Mouse (Mus musculus) forebrain, embryonic 15.5 days (tissue): ENCODE results near the gene Sh2d7. TPM values are rescaled to one million over a fixed set of nuclear protein-coding genes. Genes with fewer than 3 reads are reported as not detected.
A peak's percentile ranks its signal among the peaks of the same experiment; 100 is the strongest.
"Not testable (repeated sequence)": the region's sequence is repeated elsewhere in the genome, so short reads cannot be mapped to it uniquely, and the experiment has no call there.

ENCODE experiments used
- ATAC-seq: fragments of 200-750 bp; cut with Nextera tagmentation; replicated peaks from 2 replicates; pipeline ENCODE4 v1.8.0; 2017; ENCODE audit warnings: mild to moderate bottlenecking, moderate TSS enrichment, moderate library complexity
- H3K27ac ChIP-seq: fragments of 300-500 bp; sonication (generic); replicated peaks from 2 replicates; pipeline ENCODE4 v1.5.1; 2015; ENCODE audit warnings: mild to moderate bottlenecking, inconsistent platforms
- H3K27me3 ChIP-seq: fragments of 300-500 bp; sonication (generic); 2 replicates; pipeline ENCODE4 v1.6.1; 2015; ENCODE audit warnings: inconsistent platforms
- H3K36me3 ChIP-seq: fragments of 300-500 bp; sonication (generic); 2 replicates; pipeline ENCODE4 v1.6.1; 2015; ENCODE audit warnings: mild to moderate bottlenecking, inconsistent platforms
- H3K4me1 ChIP-seq: fragments of 300-500 bp; sonication (generic); 2 replicates; pipeline ENCODE4 v1.6.1; 2015; ENCODE audit warnings: inconsistent platforms
- H3K4me2 ChIP-seq: fragments of 300-500 bp; sonication (generic); replicated peaks from 2 replicates; pipeline ENCODE4 v1.6.1; 2015; ENCODE audit warnings: mild to moderate bottlenecking, inconsistent platforms
- H3K4me3 ChIP-seq: fragments of 300-500 bp; sonication (generic); 2 replicates; pipeline ENCODE4 v1.5.1; 2015; ENCODE audit warnings: mild to moderate bottlenecking, inconsistent platforms
- H3K9ac ChIP-seq: fragments of 300-500 bp; sonication (generic); replicated peaks from 2 replicates; pipeline ENCODE4 v1.6.1; 2015; ENCODE audit warnings: mild to moderate bottlenecking, inconsistent platforms
- H3K9me3 ChIP-seq: fragments of 300-500 bp; sonication (generic); 2 replicates; pipeline ENCODE4 v1.6.1; 2016; ENCODE audit warnings: inconsistent platforms
- WGBS: fragments of 180-500 bp; shearing (Covaris S2); methylation state at CpG from one replicate; pipeline ENCODE4 v1.1.7; 2015; ENCODE audit warnings: mixed read lengths; 5-methylcytosine and 5-hydroxymethylcytosine counted together
- polyA plus RNA-seq: library from polyadenylated mRNA; unstranded; fragments of >200 nt; fragmentation: Nextera tagmentation; extraction: Ambion mirVana; gene quantifications from 2 replicates; pipeline ENCODE4 v1.2.1, GENCODE M21; 2015

Gene Sh2d7
- polyA plus RNA-seq, 1 experiment from 2014 or later = 0.22 TPM

GRCm38 (mm10) chr9:54547536-54547935, 8.8 kb downstream of the Sh2d7 start:
- ATAC-seq = no peak
- no peak overlapping the region for H3K9ac ChIP-seq
- WGBS = 15% methylated on average over 5 of the region's 5 CpGs
- no peaks in the 10 kb centered on the region for H3K27me3 ChIP-seq
- H3K4me3 ChIP-seq = no peak overlapping the region
- no peaks in the 10 kb centered on the region for H3K9me3 ChIP-seq
- H3K36me3 ChIP-seq = no peaks in the 10 kb centered on the region
- no peak overlapping the region for H3K4me2 ChIP-seq
- H3K27ac ChIP-seq = no peak overlapping the region
- no peaks in the 10 kb centered on the region for H3K4me1 ChIP-seq

DNA sequence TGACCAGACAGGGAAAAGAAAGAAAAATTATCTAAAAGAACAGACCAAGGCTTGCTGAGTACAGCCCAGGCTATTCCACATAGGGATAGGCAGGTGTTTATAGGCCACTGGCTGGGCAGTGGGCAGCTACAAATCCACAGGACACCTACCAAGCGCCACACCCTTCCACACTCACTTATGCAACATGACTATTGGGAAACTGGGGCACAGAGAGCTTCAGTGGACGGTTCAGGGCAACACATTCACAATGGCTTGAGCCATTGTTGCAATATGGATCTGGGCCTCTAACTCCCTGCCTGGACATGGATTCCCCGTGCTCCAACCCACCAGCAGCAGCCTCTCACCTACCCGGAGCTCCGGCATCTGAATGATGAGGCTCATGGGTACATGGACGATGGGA, 10.6 kb downstream of the Sh2d7 start:
- Histone ChIP-seq H3K9ac (no peak overlapping the region), H3K4me2 (no peak overlapping the region), H3K36me3 (no peaks in the 10 kb centered on the region), H3K27ac (no peak overlapping the region), H3K27me3 (no peaks in the 10 kb centered on the region), H3K9me3 (no peaks in the 10 kb centered on the region), H3K4me1 (no peaks in the 10 kb centered on the region), H3K4me3 (no peak overlapping the region)
- 90% methylated on average over 6 of the region's 6 CpGs for WGBS
- ATAC-seq = no peak

- Histone ChIP-seq H3K4me1 (no peaks in the 10 kb centered on the region), H3K4me3 (no peak overlapping the region), H3K27me3 (no peaks in the 10 kb centered on the region), H3K36me3 (no peaks in the 10 kb centered on the region), H3K4me2 (no peak overlapping the region), H3K27ac (no peak overlapping the region), H3K9ac (no peak overlapping the region), H3K9me3 (no peaks in the 10 kb centered on the region)
- ATAC-seq = no peak
- WGBS = 30% methylated on average over 5 of the region's 5 CpGs
These were observed 13.6 kb downstream of the Sh2d7 start for GRCm38 (mm10) chr9:54552409-54552808.

DNA sequence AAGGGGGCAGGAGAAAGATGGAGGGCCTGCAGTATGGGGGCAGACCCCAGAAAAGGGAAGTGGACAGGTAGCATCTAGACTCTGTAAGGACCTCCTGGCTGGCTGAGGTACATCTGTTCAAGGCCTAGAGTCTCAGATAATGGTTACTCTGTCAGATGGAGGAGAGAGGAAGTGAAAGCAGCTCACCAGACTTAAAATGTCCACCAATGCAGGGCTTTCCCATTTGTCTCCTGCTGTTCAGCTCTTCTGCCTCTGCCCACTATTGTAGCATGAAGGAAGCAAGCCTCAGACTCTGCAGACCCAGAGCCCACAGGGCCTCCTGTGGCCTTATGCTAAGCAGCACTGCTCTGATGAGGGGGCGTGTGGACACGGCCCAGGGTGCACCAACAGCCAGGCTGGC, 16.3 kb downstream of the Sh2d7 start:
- Histone ChIP-seq H3K27ac (no peak overlapping the region), H3K4me1 (peaks cover 5% of the 10 kb centered on the region; the same call in 1 of the 2 replicates), H3K4me2 (no peak overlapping the region), H3K4me3 (no peak overlapping the region), H3K9ac (no peak overlapping the region), H3K9me3 (no peaks in the 10 kb centered on the region), H3K27me3 (no peaks in the 10 kb centered on the region), H3K36me3 (no peaks in the 10 kb centered on the region)
- ATAC-seq = no peak
- 73% methylated on average over 2 of the region's 2 CpGs for WGBS

- WGBS = 79% methylated on average over 8 of the region's 8 CpGs
- no peak for ATAC-seq
These were observed 19.9 kb downstream of the Sh2d7 start for GRCm38 (mm10) chr9:54558731-54559130.

DNA sequence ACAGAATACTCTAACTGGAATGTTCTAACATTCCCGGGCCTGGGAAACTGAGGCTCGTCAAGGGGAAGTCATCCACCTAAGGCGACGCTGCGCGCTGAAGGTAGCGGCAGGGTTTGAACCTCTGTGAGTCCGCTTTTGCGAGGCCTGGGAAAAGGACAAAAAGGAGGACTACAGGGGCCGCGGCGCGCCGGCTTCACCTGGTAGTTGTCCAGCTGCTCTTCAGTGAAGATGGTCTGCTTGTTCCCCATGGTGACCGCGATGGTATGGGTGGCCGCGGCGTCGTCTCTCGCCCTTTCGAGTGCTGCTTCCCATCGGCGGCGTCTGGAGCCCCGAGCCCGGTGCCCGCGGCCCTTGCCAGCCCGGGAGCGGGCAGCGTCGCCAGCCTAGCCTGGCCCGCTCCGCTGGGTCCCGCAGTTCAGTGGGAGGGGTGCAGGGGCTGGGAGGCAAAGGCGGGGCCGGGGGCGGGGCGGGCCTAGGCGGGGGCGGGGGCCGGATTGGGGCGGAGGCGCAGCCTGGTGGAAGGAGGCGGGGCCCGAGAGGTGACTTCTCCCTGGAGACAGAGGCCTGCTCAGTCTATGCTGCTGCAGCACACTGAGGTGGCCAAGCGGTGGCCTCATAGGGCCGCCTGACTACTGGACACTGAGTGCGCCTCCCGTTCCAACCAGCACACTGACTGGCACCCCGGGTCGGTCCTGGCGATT, 21.1 kb downstream of the Sh2d7 start, which contains the start of gene Cib2:
TSS of gene Cib2 (minus strand) at position 448 of the 701 bp plus-strand sequence.
- Histone ChIP-seq H3K9ac (peak within 1 kb of the TSS; percentile 57), H3K9me3 (no peaks in the 10 kb centered on the region), H3K4me3 (peak within 1 kb of the TSS; percentile 50), H3K27me3 (no peaks in the 10 kb centered on the region), H3K4me2 (peak within 1 kb of the TSS; percentile 71), H3K27ac (no peak within 1 kb of the TSS), H3K4me1 (peaks cover 7% of the 10 kb centered on the region; the same call in 1 of the 2 replicates), H3K36me3 (no peaks in the 10 kb centered on the region)
- ATAC-seq = peak; percentile 96
- 1% methylated on average over 53 of the region's 54 CpGs for WGBS

More at GRCm38 (mm10) chr9:54558731-54559130, 19.9 kb downstream of the Sh2d7 start:
- H3K9me3 ChIP-seq = no peaks in the 10 kb centered on the region
- no peak overlapping the region for H3K4me2 ChIP-seq
- H3K4me1 ChIP-seq = peaks cover 7% of the 10 kb centered on the region; the same call in 1 of the 2 replicates
- H3K27me3 ChIP-seq = no peaks in the 10 kb centered on the region
- H3K36me3 ChIP-seq = no peaks in the 10 kb centered on the region
- no peak overlapping the region for H3K4me3 ChIP-seq
- H3K27ac ChIP-seq = no peak overlapping the region
- H3K9ac ChIP-seq = no peak overlapping the region

GRCm38 (mm10) chr9:54560831-54561601, 22.2 kb downstream of the Sh2d7 start:
- H3K4me2 ChIP-seq = no peak overlapping the region
- ATAC-seq = no peak; the same call in 1 of the 2 replicates

GRCm38 (mm10) chr9:54566958-54567357, 28.2 kb downstream of the Sh2d7 start:
- H3K9me3 ChIP-seq = no peaks in the 10 kb centered on the region
- no peak overlapping the region for H3K27ac ChIP-seq
- no peaks in the 10 kb centered on the region for H3K36me3 ChIP-seq
- H3K4me3 ChIP-seq = no peak overlapping the region
- no peak overlapping the region for H3K9ac ChIP-seq
- H3K4me1 ChIP-seq = no peaks in the 10 kb centered on the region
- H3K27me3 ChIP-seq = no peaks in the 10 kb centered on the region
- 65% methylated on average over 4 of the region's 4 CpGs for WGBS
- no peak overlapping the region for H3K4me2 ChIP-seq
- no peak for ATAC-seq

More at GRCm38 (mm10) chr9:54560831-54561601, 22.2 kb downstream of the Sh2d7 start:
- no peak overlapping the region for H3K9ac ChIP-seq
- H3K9me3 ChIP-seq = no peaks in the 10 kb centered on the region
- WGBS = 90% methylated on average over 8 of the region's 8 CpGs
- H3K4me1 ChIP-seq = peaks cover 7% of the 10 kb centered on the region; the same call in 1 of the 2 replicates
- H3K27me3 ChIP-seq = no peaks in the 10 kb centered on the region
- H3K36me3 ChIP-seq = no peaks in the 10 kb centered on the region
- no peak overlapping the region for H3K27ac ChIP-seq
- no peak overlapping the region for H3K4me3 ChIP-seq

DNA sequence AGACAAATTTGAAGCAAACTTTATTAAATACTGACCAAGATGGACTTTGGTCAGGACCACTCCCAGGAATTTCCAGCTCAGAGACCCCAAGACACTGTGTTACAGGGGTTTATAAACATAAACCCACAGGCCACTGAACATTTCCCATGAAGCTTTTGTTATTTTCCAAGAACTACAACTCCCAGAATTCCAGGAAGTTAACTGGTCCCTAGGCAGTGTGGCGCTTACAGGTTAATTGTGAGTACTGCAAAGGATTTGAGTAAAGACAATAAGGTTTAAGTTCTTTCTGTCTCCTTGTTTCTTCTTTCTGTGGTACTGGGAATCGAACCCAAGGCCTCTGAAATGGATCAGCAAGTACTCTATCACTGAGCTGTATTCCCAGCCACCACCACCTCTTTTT, 29.9 kb downstream of the Sh2d7 start:
- H3K27ac ChIP-seq = no peak overlapping the region
- no peaks in the 10 kb centered on the region for H3K9me3 ChIP-seq
- no peaks in the 10 kb centered on the region for H3K27me3 ChIP-seq
- no peaks in the 10 kb centered on the region for H3K4me1 ChIP-seq
- no peak overlapping the region for H3K4me3 ChIP-seq
- no peak overlapping the region for H3K4me2 ChIP-seq
- no peaks in the 10 kb centered on the region for H3K36me3 ChIP-seq
- no peak; the same call in 1 of the 2 replicates for ATAC-seq
- H3K9ac ChIP-seq = no peak overlapping the region
- WGBS = 31% methylated on average over 2 of the region's 2 CpGs

DNA sequence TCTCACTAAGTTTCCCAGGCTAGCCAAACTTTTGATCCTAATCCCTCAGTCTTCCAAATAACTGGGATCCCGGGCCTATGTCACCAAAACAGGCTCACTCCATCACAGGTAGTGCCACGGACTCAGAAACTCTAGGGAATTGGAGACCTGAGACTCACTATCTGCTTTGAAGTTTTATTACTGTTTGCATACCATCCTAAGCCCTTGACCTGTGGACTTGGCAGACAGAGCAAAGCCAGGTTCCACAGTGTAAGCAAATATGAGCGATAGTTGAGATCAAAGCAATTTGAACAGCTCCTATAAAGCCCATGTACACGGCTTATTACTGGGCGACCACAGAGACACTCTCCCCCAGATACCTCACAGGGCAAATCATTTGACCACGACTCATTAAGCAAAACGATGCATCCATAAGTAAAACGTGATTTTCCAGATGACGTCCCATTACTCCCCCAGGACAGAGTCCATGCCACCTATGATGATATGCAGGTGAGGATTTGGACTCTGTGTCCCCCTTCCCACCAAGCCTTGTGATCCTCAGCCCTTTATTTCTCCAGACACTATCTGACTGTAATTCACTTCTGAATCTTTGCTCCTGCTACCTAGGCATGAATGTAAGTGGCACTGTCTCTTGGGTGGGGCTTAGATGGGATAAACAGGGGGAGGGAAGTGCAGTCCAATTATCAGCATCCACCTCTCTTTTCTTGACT, 32.5 kb downstream of the Sh2d7 start:
- Histone ChIP-seq H3K4me2 (no peak overlapping the region), H3K4me1 (no peaks in the 10 kb centered on the region), H3K4me3 (no peak overlapping the region), H3K9ac (no peak overlapping the region), H3K9me3 (no peaks in the 10 kb centered on the region), H3K27me3 (no peaks in the 10 kb centered on the region), H3K27ac (no peak overlapping the region), H3K36me3 (no peaks in the 10 kb centered on the region)
- ATAC-seq = no peak
- 81% methylated on average over 9 of the region's 9 CpGs for WGBS

GRCm38 (mm10) chr9:54583712-54584111, 44.9 kb downstream of the Sh2d7 start:
- Histone ChIP-seq H3K9me3 (no peaks in the 10 kb centered on the region), H3K4me2 (no peak overlapping the region), H3K36me3 (no peaks in the 10 kb centered on the region), H3K4me3 (no peak overlapping the region), H3K9ac (no peak overlapping the region), H3K27ac (no peak overlapping the region), H3K27me3 (no peaks in the 10 kb centered on the region), H3K4me1 (peaks cover 23% of the 10 kb centered on the region)
- ATAC-seq = no peak
- 55% methylated on average over 1 of the region's 1 CpGs for WGBS

- H3K9ac ChIP-seq, H3K4me2 ChIP-seq, H3K36me3 ChIP-seq, H3K9me3 ChIP-seq, H3K4me3 ChIP-seq, ATAC-seq, H3K27me3 ChIP-seq, H3K27ac ChIP-seq: not testable (repeated sequence)
- peaks cover 23% of the 10 kb centered on the region for H3K4me1 ChIP-seq
- WGBS = 87% methylated on average over 2 of the region's 2 CpGs
These were observed 45.3 kb downstream of the Sh2d7 start for GRCm38 (mm10) chr9:54584127-54584526.
